Mouse (Mus musculus): ENCODE results near the gene Lmntd1. TPM values are rescaled to one million over a fixed set of nuclear protein-coding genes. Genes with fewer than 3 reads are reported as not detected.
A peak's percentile ranks its signal among the peaks of the same experiment; 100 is the strongest.

The Lmntd1 gene
- polyA plus RNA-seq (2011; ENCODE audit: insufficient read depth, insufficient read length, low read depth, missing spikeins), result not detected in 2 replicates

- Histone ChIP-seq H3K27me3 (ENCODE audit: control insufficient read depth, insufficient read depth, low read length, poor library complexity, severe bottlenecking) (no peaks in the 10 kb centered on the region), H3K36me3 (ENCODE audit: control insufficient read depth, insufficient read depth, low read length, poor library complexity, severe bottlenecking) (no peaks in the 10 kb centered on the region), H3K9me3 (replicated peaks; ENCODE audit: control insufficient read depth, insufficient read depth, low read length, poor library complexity, severe bottlenecking) (no peaks in the 10 kb centered on the region), H3K9ac (ENCODE audit: low read depth, poor library complexity, severe bottlenecking) (no peak within 1 kb of the TSS), H3K27ac (ENCODE audit: insufficient read depth, low read length) (no peak within 1 kb of the TSS), H3K4me3 (ENCODE audit: low read depth, low read length) (no peak within 1 kb of the TSS), H3K4me1 (ENCODE audit: control insufficient read depth, insufficient read depth, low read length) (no peaks in the 10 kb centered on the region)
- TF ChIP-seq CTCF (IDR thresholded peaks at IDR 0.05; ENCODE audit: low read depth, low read length), result no peak
- TF ChIP-seq POLR2A (IDR thresholded peaks at IDR 0.05; ENCODE audit: insufficient read depth, low read length), result no peak
- TF ChIP-seq EP300 (IDR thresholded peaks at IDR 0.05; ENCODE audit: insufficient read depth, low read depth, low read length), result no peak
Measured at GRCm38 (mm10) chr6:145614219-145614618, at the start of gene Lmntd1. Gene Lmntd1 (minus strand): TSS chr6:145614319.

- no peak overlapping the region for H3K27ac ChIP-seq (ENCODE audit: insufficient read depth, low read length)
- H3K4me3 ChIP-seq (ENCODE audit: low read depth, low read length), result no peak overlapping the region
- no peaks in the 10 kb centered on the region for H3K9me3 ChIP-seq (replicated peaks; ENCODE audit: control insufficient read depth, insufficient read depth, low read length, poor library complexity, severe bottlenecking)
- no peaks in the 10 kb centered on the region for H3K36me3 ChIP-seq (ENCODE audit: control insufficient read depth, insufficient read depth, low read length, poor library complexity, severe bottlenecking)
- TF ChIP-seq EP300 (IDR thresholded peaks at IDR 0.05; ENCODE audit: insufficient read depth, low read depth, low read length) (no peak), POLR2A (IDR thresholded peaks at IDR 0.05; ENCODE audit: insufficient read depth, low read length) (no peak), CTCF (IDR thresholded peaks at IDR 0.05; ENCODE audit: low read depth, low read length) (no peak)
- H3K9ac ChIP-seq (ENCODE audit: low read depth, poor library complexity, severe bottlenecking), result no peak overlapping the region
- no peaks in the 10 kb centered on the region; the same call in 1 of the 2 replicates for H3K27me3 ChIP-seq (ENCODE audit: control insufficient read depth, insufficient read depth, low read length, poor library complexity, severe bottlenecking)
- H3K4me1 ChIP-seq (ENCODE audit: control insufficient read depth, insufficient read depth, low read length), result no peaks in the 10 kb centered on the region
Measured at GRCm38 (mm10) chr6:145660943-145661342, 46.8 kb upstream of the Lmntd1 start.

GRCm38 (mm10) chr6:145659116-145659515 is 45.0 kb upstream of the Lmntd1 start:
- Histone ChIP-seq H3K9ac (ENCODE audit: low read depth, poor library complexity, severe bottlenecking) (no peak overlapping the region), H3K9me3 (replicated peaks; ENCODE audit: control insufficient read depth, insufficient read depth, low read length, poor library complexity, severe bottlenecking) (no peaks in the 10 kb centered on the region), H3K27me3 (ENCODE audit: control insufficient read depth, insufficient read depth, low read length, poor library complexity, severe bottlenecking) (no peaks in the 10 kb centered on the region; the same call in 1 of the 2 replicates), H3K4me1 (ENCODE audit: control insufficient read depth, insufficient read depth, low read length) (no peaks in the 10 kb centered on the region), H3K27ac (ENCODE audit: insufficient read depth, low read length) (no peak overlapping the region), H3K4me3 (ENCODE audit: low read depth, low read length) (no peak overlapping the region), H3K36me3 (ENCODE audit: control insufficient read depth, insufficient read depth, low read length, poor library complexity, severe bottlenecking) (no peaks in the 10 kb centered on the region)
- TF ChIP-seq POLR2A (IDR thresholded peaks at IDR 0.05; ENCODE audit: insufficient read depth, low read length) (no peak), EP300 (IDR thresholded peaks at IDR 0.05; ENCODE audit: insufficient read depth, low read depth, low read length) (no peak), CTCF (IDR thresholded peaks at IDR 0.05; ENCODE audit: low read depth, low read length) (no peak)

- no peaks in the 10 kb centered on the region; the same call in 1 of the 2 replicates for H3K27me3 ChIP-seq (ENCODE audit: control insufficient read depth, insufficient read depth, low read length, poor library complexity, severe bottlenecking)
- no peak overlapping the region for H3K4me3 ChIP-seq (ENCODE audit: low read depth, low read length)
Measured at GRCm38 (mm10) chr6:145656740-145657591, 42.8 kb upstream of the Lmntd1 start.

GRCm38 (mm10) chr6:145655678-145656077 is 41.6 kb upstream of the Lmntd1 start:
- no peaks in the 10 kb centered on the region; the same call in 1 of the 2 replicates for H3K9me3 ChIP-seq (replicated peaks; ENCODE audit: control insufficient read depth, insufficient read depth, low read length, poor library complexity, severe bottlenecking)
- no peaks in the 10 kb centered on the region for H3K4me1 ChIP-seq (ENCODE audit: control insufficient read depth, insufficient read depth, low read length)
- no peak overlapping the region for H3K27ac ChIP-seq (ENCODE audit: insufficient read depth, low read length)
- no peaks in the 10 kb centered on the region for H3K27me3 ChIP-seq (ENCODE audit: control insufficient read depth, insufficient read depth, low read length, poor library complexity, severe bottlenecking)
- H3K4me3 ChIP-seq (ENCODE audit: low read depth, low read length), result no peak overlapping the region
- TF ChIP-seq CTCF (IDR thresholded peaks at IDR 0.05; ENCODE audit: low read depth, low read length) (no peak), POLR2A (IDR thresholded peaks at IDR 0.05; ENCODE audit: insufficient read depth, low read length) (no peak), EP300 (IDR thresholded peaks at IDR 0.05; ENCODE audit: insufficient read depth, low read depth, low read length) (no peak)
- no peak overlapping the region for H3K9ac ChIP-seq (ENCODE audit: low read depth, poor library complexity, severe bottlenecking)
- no peaks in the 10 kb centered on the region for H3K36me3 ChIP-seq (ENCODE audit: control insufficient read depth, insufficient read depth, low read length, poor library complexity, severe bottlenecking)

More at GRCm38 (mm10) chr6:145656740-145657591, 42.8 kb upstream of the Lmntd1 start:
- no peaks in the 10 kb centered on the region for H3K36me3 ChIP-seq (ENCODE audit: control insufficient read depth, insufficient read depth, low read length, poor library complexity, severe bottlenecking)
- TF ChIP-seq EP300 (IDR thresholded peaks at IDR 0.05; ENCODE audit: insufficient read depth, low read depth, low read length), result no peak
- no peak for TF ChIP-seq POLR2A (IDR thresholded peaks at IDR 0.05; ENCODE audit: insufficient read depth, low read length)
- TF ChIP-seq CTCF (IDR thresholded peaks at IDR 0.05; ENCODE audit: low read depth, low read length), result peak; percentile 68
- no peak overlapping the region for H3K9ac ChIP-seq (ENCODE audit: low read depth, poor library complexity, severe bottlenecking)
- H3K4me1 ChIP-seq (ENCODE audit: control insufficient read depth, insufficient read depth, low read length), result no peaks in the 10 kb centered on the region
- H3K9me3 ChIP-seq (replicated peaks; ENCODE audit: control insufficient read depth, insufficient read depth, low read length, poor library complexity, severe bottlenecking), result no peaks in the 10 kb centered on the region; the same call in 1 of the 2 replicates
- H3K27ac ChIP-seq (ENCODE audit: insufficient read depth, low read length), result no peak overlapping the region

All from ES-Bruce4 (cell line).